Mouse (Mus musculus): ENCODE data around the gene Tst.

The Tst gene

DNA sequence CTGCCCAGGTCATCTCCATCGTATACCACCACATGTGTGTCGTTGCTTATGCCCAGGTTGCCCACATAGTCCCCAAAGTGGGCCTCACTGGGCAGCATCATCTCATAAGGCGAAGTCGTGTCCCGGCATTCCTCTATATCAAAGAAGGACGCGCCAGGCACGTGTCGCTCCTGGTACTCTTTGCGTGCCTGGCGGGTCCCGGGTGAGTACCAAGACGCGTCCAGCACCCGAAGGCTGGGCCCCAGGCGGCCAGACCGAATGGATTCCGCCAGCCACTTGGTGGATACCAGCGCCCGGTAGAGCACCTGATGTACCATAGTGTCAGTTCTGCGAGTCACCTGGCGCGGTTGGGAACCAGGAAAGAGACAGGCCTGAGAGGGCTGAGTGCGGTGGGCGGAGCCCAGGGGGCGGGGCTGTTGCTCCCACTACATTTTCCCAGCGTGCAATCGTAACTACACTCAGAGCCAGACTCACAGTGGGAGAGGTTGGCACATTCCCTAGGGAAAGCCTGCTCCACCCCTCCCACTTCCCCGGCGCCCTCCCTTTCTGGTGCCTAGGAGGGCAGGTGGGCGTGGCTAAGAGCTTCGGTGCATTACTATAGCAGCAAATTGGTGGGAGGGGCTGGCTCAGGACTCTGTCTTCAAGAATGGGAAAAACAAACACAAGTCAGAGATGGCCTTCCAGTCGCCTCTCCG is at the start of gene Tst:
Tst (minus strand) TSS at position 391 of the 695 bp plus-strand sequence.
- in situ Hi-C loops (cut with MboI, MseI): loop anchor here (10.0 kb wide), 1 partner anchor 1841 kb away; no protein-coding TSS in a partner anchor

DNA sequence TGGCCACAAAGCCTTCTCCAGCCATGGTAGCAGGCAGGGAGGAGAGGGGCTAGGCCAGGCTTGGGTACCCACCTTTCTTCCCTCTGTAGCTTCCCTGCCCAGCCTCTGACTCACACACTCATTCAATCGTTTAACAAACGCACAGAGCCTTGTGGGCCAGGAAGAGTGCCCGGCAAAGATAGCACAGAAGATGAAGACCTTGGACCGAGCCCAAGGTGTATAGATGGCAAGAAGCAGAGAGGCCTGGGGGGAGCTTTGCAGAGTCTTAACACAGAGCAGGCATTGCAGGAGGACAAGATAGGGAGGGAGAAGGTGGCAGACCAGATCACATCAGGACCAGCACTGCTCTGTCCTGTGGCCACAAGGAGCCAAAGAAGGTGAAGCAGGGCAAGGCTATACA is 49.5 kb upstream of the Tst start:
- in situ Hi-C loops (cut with MboI, MseI): no loop called here

DNA sequence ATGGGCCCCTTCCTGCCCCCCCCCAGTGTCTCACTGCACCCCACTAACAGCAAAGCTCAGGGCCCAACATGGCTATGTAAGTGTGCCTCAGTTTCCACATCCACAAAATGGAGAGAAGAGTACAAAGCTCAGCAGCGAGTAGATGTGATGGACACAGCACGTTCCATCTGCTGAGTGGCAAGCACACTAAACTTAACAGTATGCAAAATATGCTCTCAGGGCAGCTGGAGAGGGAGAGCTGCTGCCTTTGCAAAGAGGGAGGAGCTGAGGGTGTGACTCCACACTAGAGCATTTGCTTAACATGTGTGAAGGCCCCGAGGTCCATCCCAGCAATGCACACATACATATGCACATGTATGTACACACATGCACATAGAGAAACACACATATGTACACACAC is 47.2 kb upstream of the Tst start:
- in situ Hi-C loops (cut with MboI, MseI): loop anchor here (5.0 kb wide), 1 partner anchor 39 kb away; no protein-coding TSS in a partner anchor

DNA sequence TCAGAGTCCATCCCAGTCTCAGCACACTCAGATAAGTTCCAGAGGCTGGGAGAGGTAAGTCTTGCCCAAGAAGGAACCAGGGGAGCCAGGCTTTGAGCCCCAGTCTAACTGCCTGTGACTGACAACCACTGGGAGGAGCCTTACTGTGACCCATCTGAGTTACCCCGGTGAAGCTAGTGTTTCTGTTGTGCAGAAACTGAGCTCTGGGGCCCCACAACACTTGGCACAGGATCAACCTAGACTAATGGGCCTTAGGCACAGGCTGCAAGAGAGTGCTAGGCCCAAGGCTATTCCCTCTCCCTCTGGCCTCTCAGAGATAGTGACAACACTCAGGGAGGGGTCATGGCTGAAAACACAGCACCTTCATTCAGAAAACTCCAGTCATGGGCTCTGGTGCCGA is 45.5 kb upstream of the Tst start:
- in situ Hi-C loops (cut with MboI, MseI): loop anchor here (5.0 kb wide), 1 partner anchor 41 kb away; no protein-coding TSS in a partner anchor

DNA sequence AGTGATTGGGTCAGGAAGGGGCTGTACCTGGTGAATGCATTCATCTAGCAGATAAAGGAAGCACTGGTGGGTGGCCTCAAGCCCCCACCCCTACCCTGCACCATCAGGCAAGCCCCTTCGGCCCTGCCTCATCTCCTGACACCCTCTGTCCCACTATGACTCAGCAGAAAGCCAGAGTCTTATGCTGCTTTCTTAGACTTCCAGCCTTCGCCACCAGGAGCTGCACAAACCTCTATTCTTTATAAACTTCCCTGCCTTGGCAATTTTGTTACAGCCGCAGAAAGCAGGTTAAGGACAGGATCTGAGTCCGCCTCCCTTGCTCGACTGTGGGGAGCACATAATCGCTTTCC is 44.7 kb upstream of the Tst start:
- in situ Hi-C loops (cut with MboI, MseI): loop anchor here (5.0 kb wide), 1 partner anchor 42 kb away; no protein-coding TSS in a partner anchor

DNA sequence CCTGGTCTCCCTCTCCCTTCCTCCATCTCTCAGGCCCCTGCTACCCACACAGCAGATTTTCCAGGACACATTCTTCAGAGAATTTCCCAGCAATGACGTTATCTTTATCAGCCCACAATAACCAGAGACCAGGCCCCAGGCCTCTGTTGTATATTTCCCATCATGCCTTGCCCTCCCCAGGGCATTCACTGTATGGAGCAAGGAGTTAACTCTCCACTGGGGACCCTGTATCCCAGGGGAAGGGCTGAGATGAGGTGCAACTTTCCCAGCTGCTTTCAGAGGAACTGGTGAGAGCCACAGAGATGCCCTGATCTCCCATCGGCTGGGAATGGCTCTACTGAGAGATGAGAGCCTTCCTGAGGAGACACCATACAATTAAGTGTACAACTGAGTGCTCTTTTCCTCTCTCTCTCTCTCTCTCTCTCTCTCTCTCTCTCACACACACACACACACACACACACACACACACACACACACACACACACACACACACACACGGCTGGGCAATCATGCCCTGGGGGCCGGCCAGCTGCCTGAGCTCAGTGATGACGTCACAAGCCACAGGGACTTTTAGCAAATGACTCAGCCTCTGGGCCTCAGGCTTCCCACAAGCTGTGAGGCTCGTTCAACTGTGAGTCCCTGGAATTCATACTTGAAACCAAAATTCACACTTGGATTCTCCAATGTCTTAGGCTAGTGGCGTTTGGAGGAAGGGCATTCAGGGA is 44.1 kb upstream of the Tst start:
- in situ Hi-C loops (cut with MboI, MseI): loop anchor here (5.0 to 10.0 kb wide), 3 partner anchors 42 to 295 kb away; no protein-coding TSS in a partner anchor

DNA sequence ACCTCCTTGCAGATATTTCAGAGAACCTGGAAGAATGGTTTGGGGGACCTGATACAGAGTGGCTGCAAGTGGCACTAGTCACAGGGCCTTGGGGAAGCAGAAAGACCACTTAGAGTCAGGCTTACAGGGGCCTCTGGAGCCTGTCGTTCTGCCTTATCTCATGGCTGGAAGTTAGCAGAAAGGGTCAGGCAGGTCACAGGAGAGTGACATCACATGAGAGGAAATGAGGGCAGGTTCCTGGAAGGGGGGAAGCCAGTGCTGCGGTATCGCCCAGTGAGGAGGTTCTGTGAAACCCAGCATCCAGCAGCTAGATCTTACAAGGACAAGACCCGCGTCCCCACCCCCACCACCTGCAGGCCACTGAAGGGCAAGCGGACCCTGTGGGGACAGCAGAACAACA is 43.4 kb upstream of the Tst start:
- in situ Hi-C loops (cut with MboI, MseI): loop anchor here (5.0 to 10.0 kb wide), 2 partner anchors 88 to 296 kb away; no protein-coding TSS in a partner anchor

DNA sequence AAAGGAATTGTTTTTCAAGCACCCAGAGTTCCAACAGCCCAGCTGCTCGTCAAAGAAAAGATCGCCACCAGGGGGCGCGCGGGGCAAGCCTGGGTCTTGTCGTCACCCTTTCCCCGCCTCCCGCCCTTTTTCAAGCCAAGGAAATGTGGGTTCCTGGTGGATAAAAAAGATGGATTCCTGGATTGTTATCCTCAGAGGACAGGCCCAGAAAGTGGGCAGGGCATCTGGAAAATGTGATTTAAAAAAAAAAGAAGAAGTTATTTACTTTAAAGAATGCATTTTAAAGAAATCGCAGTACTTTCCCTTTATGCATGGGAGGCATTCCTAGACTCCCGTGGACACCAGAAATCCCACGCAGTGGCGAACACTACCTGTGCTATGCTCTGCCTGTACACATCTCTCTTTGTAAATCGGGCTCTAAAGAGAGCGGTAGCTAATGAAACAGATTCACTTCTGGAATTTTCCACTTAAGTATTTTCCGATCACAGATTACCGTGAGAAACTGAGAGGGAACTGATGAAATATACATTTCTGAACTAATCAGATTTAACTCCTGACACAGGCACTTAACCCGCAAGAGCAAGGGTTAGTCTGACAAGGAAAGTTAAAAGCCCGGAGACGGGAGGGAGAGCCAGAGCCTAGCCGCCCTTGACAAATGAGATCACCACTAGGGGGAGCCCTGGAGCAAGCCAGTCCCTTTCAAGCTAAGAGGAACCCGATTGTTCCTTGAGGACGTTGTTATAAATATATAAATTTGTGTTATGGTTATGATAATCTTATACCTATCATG is 42.2 kb upstream of the Tst start:
- in situ Hi-C loops (cut with MboI, MseI): loop anchor here (5.0 to 10.0 kb wide), 2 partner anchors 89 to 297 kb away; no protein-coding TSS in a partner anchor

DNA sequence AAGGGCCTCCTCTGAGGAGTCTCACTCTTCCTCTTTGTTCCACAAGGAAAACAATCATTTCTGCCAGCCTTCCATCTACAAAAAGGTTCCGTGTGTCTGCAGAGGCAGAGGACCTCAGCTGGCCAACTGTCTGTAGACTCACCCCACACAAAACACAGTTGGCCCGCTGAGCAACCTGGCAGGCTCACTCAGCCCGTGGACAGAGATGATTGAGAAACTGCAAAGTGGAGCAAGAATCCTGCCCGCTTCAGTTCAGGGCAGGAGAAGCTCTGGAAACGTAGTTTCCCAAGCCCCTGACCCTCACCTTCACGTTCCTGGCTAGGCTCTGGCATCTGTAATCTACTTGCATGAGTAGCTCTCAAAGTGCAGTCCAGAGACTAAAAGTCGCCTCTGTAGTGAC is 41.4 kb upstream of the Tst start:
- in situ Hi-C loops (cut with MboI, MseI): loop anchor here (5.0 to 10.0 kb wide), 2 partner anchors 90 to 298 kb away; no protein-coding TSS in a partner anchor

DNA sequence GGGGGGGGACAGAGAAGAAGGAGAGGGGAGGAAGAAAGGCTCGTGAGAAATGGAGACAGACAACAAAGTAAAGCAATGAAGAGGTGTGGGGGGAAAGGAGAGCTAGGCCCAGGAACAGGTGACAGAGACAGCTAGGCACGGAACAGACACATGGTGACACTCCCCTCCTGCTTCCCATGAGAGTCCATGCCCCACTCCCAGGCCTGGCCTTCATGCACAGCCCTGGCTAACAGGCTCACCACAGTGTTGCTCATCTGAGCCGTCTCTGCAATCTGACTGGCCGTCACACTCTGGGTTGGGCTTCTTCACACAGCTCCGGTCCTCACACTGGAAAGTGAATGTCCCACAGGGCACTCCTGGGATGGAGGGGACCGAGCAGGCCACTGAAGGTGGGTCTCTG is 38.1 kb upstream of the Tst start:
- in situ Hi-C loops (cut with MboI, MseI): loop anchor here (10.0 kb wide), 1 partner anchor 301 kb away; no protein-coding TSS in a partner anchor

DNA sequence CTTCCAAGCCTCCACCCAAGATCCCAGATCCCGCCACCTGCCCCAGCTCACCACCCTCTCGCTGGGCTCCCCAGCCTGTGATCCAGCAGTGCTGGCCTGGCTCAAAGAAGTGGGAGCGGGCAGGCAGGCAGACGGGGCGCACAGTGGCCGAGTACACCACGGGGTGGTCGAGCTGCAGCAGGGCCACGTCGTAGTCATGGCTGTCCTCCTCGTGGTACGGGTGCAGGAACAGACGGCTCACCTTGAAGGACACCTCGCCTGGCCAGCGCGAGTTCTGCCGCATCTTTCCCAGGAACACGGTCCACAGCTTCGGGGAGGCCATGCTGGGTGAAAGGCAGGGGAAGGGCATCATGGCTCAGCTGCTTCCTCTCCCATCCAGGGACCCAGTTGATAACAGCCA is 36.5 kb upstream of the Tst start:
- in situ Hi-C loops (cut with MboI, MseI): loop anchor here (10.0 kb wide), 1 partner anchor 303 kb away; no protein-coding TSS in a partner anchor

DNA sequence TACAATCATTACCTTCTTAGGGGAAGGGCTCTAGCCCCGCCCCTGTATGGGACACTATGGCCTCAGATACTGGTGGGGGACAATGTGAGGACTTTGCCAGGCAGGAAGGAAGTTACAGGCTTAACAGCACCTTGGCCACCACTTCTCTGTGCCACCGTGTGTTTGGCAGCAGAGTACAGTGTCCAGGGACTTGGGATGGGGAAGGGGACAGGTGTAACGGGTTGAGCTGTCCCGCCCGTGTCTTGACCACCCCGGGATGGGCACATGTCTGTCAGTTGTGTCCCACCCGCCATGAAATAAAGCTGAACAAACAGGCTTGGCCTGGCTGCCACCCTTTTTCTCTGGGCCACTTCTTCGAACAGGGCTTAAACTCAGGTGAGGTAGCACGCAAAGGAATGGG is 33.3 kb upstream of the Tst start:
- in situ Hi-C loops (cut with MboI, MseI): no loop called here

DNA sequence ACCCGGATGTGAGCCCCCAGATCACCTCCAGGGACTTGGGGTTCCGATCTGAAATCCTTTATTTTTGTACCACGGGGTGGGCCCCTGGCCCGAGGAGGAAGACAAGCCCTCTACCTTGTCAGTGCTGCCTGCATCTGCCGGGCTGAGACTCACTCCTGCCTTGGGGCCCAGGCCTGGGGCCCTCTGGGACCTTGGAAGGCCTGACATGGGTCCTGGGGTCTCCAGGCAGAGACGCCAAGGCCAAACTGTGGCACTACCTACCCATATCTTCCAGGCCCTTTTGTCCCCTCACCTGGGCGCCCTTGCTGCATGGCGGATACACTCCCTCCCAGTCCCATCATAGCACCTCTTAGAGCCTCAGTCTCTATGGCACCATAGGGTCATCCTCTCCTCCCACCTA is 32.8 kb upstream of the Tst start:
- in situ Hi-C loops (cut with MboI, MseI): no loop called here

DNA sequence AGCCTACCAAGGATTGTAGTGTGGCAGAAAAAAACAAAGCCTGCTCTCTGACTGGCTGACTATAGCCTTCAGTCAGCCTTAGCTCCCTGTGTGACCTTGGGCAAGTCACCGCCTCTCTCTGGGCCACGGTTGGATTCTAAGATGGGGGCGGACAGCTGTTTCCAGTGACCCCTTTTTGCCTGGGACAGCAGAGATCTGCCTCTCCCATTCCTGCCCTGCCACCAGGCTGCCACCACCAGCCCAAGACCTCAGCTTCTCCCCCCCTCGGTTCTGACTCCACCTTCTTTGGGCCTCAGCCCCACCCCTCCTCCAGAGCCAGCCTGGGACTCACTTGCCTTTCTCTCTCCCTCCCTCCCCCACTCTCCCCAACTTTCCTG is 32.3 kb upstream of the Tst start:
- in situ Hi-C loops (cut with MboI, MseI): no loop called here

DNA sequence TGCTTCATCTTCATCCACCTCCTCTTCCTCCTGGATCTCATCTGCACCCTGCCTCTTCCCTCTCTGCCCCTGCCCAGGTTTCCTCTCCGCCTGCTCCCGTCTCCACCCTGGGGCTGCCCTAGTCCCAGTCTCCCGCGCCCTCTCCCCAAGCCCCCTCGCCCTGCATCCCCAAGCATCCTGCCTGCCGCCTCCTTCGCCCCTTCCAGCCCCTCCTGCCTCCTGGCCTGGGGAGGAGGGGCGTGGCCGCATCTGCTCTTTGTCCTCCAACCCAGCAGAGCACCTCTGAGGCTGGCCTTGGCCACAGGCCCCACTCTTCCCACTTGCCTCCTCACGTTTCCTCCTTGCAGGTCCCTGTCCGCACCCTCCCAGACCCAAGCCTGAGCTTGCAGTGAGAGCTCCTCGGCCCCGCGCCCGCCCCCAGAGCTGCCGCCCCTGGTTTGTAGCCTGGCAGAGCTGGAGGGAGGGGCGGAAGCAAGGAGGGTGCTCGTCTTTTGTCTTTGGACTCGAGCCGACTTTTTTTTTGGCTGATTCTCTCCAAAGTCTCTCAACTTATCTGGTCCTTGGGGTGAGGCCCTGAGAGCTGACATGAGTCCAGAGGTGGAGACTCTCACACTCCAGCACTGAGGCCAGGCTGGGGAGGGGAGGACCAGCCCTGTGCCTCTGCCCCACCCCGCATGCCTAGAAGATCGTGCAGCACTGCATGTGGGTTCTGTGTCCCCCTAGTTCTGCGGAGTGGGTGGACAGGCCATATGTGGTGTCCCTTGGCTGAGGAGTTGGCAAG is 31.7 kb upstream of the Tst start:
- in situ Hi-C loops (cut with MboI, MseI): no loop called here

DNA sequence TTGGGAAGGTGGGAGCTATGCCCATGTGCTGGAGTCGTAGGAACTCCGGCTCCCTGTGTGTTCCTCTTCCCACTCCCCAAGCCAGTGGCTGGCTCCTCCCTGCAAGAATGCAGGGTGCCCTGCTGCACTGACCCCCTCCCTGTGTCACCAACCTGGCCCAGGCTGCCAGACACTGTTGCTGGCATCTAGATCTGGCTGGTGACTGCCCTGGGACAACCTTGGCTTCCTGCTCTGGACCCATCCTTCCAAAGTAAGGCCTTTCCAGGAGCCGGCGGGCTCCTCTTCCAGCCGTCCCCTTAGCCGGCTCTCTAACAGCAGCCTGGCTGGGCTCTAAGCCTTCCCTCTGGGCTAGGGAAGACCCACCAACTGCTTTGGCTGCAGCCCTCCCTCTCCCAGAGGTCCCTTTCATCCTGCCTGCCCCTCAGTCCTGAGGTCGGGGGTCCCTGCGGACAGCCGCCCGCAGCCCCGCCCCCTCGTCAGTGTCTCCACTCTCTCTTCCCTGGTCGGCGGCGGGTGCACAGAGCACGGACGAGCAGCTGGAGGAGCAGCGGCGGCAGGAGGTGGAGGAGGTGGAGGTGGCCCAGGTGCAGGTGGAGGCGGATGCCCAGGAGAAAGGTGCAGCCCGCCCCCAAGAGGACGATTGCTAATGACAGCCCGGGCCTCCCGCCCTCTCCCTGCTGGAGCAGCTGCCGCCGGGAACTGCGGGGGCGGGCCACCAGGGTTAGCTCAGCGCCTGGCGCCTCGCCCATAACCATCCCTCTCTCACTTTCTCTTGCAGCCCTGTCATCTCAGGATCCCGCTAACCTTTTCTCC is 30.9 kb upstream of the Tst start:
- in situ Hi-C loops (cut with MboI, MseI): no loop called here

DNA sequence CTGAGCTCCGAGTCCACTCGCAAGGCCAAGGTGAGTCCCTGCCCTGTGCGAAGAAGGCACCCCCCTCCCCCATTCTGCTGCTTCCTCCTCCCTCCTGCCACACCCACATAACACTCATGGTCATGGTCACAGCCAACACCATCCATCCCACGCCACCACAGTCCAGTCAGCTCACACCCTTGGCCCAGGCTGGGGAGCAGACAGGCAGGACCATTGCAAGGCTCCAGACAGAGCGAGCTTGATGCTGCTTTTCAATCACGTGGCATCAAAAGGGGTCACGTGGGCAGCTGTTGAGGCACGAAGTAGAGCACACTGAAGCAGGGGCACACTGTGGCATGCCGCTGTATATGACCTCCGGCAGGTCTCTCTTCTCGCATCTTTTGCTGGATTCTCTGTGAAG is 30.0 kb upstream of the Tst start:
- in situ Hi-C loops (cut with MboI, MseI): no loop called here

DNA sequence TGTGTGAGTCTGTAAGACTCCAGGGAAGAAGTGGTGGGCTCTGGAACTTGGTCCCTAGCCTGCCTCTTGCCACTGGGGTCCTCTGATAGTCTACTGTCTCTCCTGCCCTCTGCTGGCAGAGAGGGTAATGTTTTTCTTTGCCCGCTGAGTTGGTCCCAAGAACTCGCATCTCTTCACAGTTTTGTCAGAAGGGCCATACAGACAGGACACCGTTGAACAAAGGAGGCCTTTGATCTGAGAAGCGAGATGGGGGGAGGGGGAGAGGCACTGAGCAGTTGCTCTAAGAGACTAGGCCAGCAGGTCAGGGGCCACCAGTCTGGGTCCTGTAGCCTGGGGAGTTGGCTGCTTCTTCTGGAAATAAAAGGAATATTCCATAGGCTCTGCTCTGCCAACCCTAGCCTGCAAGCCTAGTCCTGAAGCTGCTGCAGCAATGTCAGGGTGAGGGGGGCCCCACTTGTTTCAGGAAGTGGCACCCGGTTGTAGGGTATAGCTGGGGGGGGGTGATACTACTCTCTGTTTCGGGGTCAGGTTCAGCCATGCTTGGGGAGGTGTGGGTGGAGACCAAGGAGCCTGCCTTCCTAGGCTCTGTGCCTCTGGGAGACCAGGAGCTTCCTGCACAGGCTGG is 29.3 kb upstream of the Tst start:
- in situ Hi-C loops (cut with MboI, MseI): no loop called here

DNA sequence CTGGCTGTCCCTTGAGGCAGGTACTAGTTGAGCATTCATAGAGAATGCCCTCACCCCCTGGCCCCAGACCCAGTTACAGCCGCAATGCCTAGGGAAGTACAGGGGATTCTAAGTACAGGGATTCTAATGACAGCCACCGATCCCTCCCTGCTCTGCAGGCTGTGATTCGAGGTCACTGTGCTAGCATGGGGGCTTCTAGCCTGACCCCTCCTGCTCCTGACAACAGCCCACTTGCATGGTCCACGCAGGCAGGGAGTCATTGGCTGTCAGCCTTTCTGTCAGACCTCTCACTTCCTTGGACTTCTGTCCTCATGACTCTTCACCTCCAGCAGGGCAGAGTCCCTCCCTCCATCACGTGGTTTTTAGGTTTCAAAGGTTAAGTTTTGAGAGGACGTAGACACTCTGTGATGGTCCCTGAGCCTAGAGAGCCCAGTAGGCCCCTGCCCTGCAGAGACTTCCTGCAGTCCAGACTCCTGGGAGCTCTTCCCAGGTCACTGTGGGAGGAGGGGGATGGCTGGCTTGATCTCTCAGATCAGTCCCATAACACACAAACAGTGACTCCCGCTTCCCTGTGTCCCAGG is 25.9 kb upstream of the Tst start:
- in situ Hi-C loops (cut with MboI, MseI): no loop called here

DNA sequence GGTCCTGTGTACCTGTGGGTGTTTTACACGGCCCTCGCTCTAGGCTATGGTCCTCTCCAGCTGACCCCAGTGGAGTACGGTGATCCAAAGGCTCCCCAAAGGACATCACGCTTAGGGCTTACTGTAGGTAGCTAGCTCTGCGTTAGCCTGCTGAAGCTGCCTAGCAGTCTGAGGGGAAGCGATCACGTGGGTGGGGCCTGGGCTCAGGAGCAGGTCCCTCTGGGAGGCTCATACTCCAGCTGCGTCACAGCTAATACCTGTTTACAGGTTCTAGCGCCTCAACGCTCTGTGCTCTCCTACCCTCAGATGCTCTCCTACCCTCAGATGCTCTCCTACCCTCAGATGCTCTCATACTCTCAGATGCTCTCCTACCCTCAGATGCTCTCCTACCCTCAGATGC is 25.2 kb upstream of the Tst start:
- in situ Hi-C loops (cut with MboI, MseI): no loop called here
